Mouse (Mus musculus): Measurements from ENCODE around the gene Tyrp1.

Tyrp1 gene

GRCm38 (mm10) chr4:80895278-80895894 lies 61.5 kb downstream of the Tyrp1 start:
- in situ Hi-C loops (cut with MboI, MseI): no loop called here
